Mouse (Mus musculus) hindbrain, postnatal 0 days (tissue): ENCODE measurements around the gene Glrp1. TPM values are rescaled to one million over a fixed set of nuclear protein-coding genes. Genes with fewer than 3 reads are reported as not detected.

Source experiments
- ATAC-seq: fragments of 200-750 bp; cut with Nextera tagmentation; 2 replicates; pipeline ENCODE4 v1.8.0; 2017; ENCODE audit warnings: mild to moderate bottlenecking, moderate TSS enrichment, moderate library complexity
- DNase-seq: peaks from one replicate; pipeline ENCODE4 v3.0.0-alpha.2; 2015; ENCODE audit warnings: low spot score
- H3K27ac ChIP-seq: fragments of 300-500 bp; sonication (generic); 2 replicates; pipeline ENCODE4 v1.5.1; 2014; ENCODE audit warnings: mild to moderate bottlenecking
- H3K27me3 ChIP-seq: fragments of 300-500 bp; sonication (generic); 2 replicates; pipeline ENCODE4 v1.6.1; 2014; ENCODE audit warnings: low read length, mixed read lengths; ENCODE audit not compliant: insufficient read depth
- H3K36me3 ChIP-seq: fragments of 300-500 bp; sonication (generic); 2 replicates; pipeline ENCODE4 v1.6.1; 2014; ENCODE audit warnings: low read length, mixed read lengths; ENCODE audit not compliant: insufficient read depth
- H3K4me1 ChIP-seq: fragments of 300-500 bp; sonication (generic); 2 replicates; pipeline ENCODE4 v1.6.1; 2014; ENCODE audit warnings: antibody characterized with exemption, low read length, mixed read lengths; ENCODE audit not compliant: insufficient read depth
- H3K4me2 ChIP-seq: fragments of 300-500 bp; sonication (generic); 2 replicates; pipeline ENCODE4 v1.6.1; 2014; ENCODE audit warnings: low read depth, mild to moderate bottlenecking, low read length, moderate library complexity, mixed read lengths
- H3K4me3 ChIP-seq: fragments of 300-500 bp; sonication (generic); 2 replicates; pipeline ENCODE4 v1.5.1; 2014; ENCODE audit warnings: low read length
- H3K9ac ChIP-seq: fragments of 300-500 bp; sonication (generic); replicated peaks from 2 replicates; pipeline ENCODE4 v1.6.1; 2014; ENCODE audit warnings: mild to moderate bottlenecking, low read length, moderate library complexity, mixed read lengths
- H3K9me3 ChIP-seq: fragments of 300-500 bp; sonication (generic); 2 replicates; pipeline ENCODE4 v1.6.1; 2016; ENCODE audit warnings: low read length, mixed read lengths
- CTCF ChIP-seq: IDR thresholded peaks from 2 replicates; pipeline ENCODE4 v1.5.1; 2016; ENCODE audit warnings: antibody characterized with exemption, control low read depth, low read depth
- WGBS: fragments of 180-500 bp; shearing (Covaris S2); extraction: QIAGEN DNeasy Blood & Tissue Kit; methylation state at CpG from one replicate; pipeline ENCODE4 v1.1.7; 2014; 5-methylcytosine and 5-hydroxymethylcytosine counted together
- polyA plus RNA-seq: library from polyadenylated mRNA; unstranded; fragments of >200 nt; fragmentation: Nextera tagmentation; extraction: Ambion mirVana; gene quantifications from 2 replicates; pipeline ENCODE4 v1.2.1, GENCODE M21; 2015
- total RNA-seq: library from RNA; depleted of rRNA; stranded (reverse); fragments of >200 nt; gene quantifications from 2 replicates; pipeline ENCODE4 v1.2.3, GENCODE M21; 2014

The Glrp1 gene
- total and polyA plus RNA-seq, 2 experiments from 2014 or later: not detected

- no peak overlapping the region for H3K4me2 ChIP-seq
- H3K4me1 ChIP-seq: no peaks in the 10 kb centered on the region
- no peak overlapping the region for H3K4me3 ChIP-seq
- TF ChIP-seq CTCF: no peak
- no peaks in the 10 kb centered on the region for H3K27me3 ChIP-seq
- no peaks in the 10 kb centered on the region for H3K9me3 ChIP-seq
- WGBS: 36% methylated on average over 8 of the region's 8 CpGs
- no peak overlapping the region for H3K27ac ChIP-seq
- H3K9ac ChIP-seq: no peak overlapping the region
- H3K36me3 ChIP-seq: no peaks in the 10 kb centered on the region
- ATAC-seq: no peak
- DNase-seq: no peak
Measured at GRCm38 (mm10) chr1:88475502-88475953, 34.3 kb downstream of the Glrp1 start.

- Histone ChIP-seq H3K27ac (no peak overlapping the region), H3K36me3 (no peaks in the 10 kb centered on the region), H3K9ac (no peak overlapping the region), H3K4me1 (no peaks in the 10 kb centered on the region), H3K9me3 (no peaks in the 10 kb centered on the region), H3K4me3 (no peak overlapping the region), H3K27me3 (no peaks in the 10 kb centered on the region), H3K4me2 (no peak overlapping the region)
- DNase-seq: no peak
- ATAC-seq: no peak
- WGBS: 61% methylated on average over 7 of the region's 7 CpGs
- no peak for TF ChIP-seq CTCF
Measured at GRCm38 (mm10) chr1:88474598-88474997, 35.3 kb downstream of the Glrp1 start.

- 70% methylated on average over 2 of the region's 2 CpGs for WGBS
- ATAC-seq (no peak), DNase-seq (no peak)
- Histone ChIP-seq H3K9me3 (no peaks in the 10 kb centered on the region), H3K4me2 (no peak overlapping the region), H3K4me1 (no peaks in the 10 kb centered on the region), H3K36me3 (no peaks in the 10 kb centered on the region), H3K9ac (no peak overlapping the region), H3K27ac (no peak overlapping the region), H3K27me3 (no peaks in the 10 kb centered on the region), H3K4me3 (no peak overlapping the region)
- TF ChIP-seq CTCF: peak; percentile 62
Measured at GRCm38 (mm10) chr1:88473899-88474298, 36.0 kb downstream of the Glrp1 start.

GRCm38 (mm10) chr1:88472258-88472657 is 37.6 kb downstream of the Glrp1 start:
- H3K27ac ChIP-seq: no peak overlapping the region

GRCm38 (mm10) chr1:88469746-88470145 is 40.1 kb downstream of the Glrp1 start:
- TF ChIP-seq CTCF: no peak
- ATAC-seq: no peak

More at GRCm38 (mm10) chr1:88472258-88472657, 37.6 kb downstream of the Glrp1 start:
- Histone ChIP-seq H3K9me3 (no peaks in the 10 kb centered on the region), H3K36me3 (no peaks in the 10 kb centered on the region), H3K4me3 (no peak overlapping the region), H3K4me2 (no peak overlapping the region), H3K4me1 (no peaks in the 10 kb centered on the region), H3K9ac (no peak overlapping the region), H3K27me3 (no peaks in the 10 kb centered on the region)
- TF ChIP-seq CTCF: no peak
- WGBS: 24% methylated on average over 6 of the region's 6 CpGs
- ATAC-seq: no peak
- DNase-seq: no peak

GRCm38 (mm10) chr1:88468335-88468734 is 41.5 kb downstream of the Glrp1 start:
- no peak for TF ChIP-seq CTCF
- no peak overlapping the region for H3K27ac ChIP-seq
- ATAC-seq (no peak), DNase-seq (no peak)
- no peaks in the 10 kb centered on the region for H3K27me3 ChIP-seq
- WGBS: 86% methylated on average over 2 of the region's 2 CpGs
- no peaks in the 10 kb centered on the region for H3K36me3 ChIP-seq
- H3K4me3 ChIP-seq: no peak overlapping the region
- no peak overlapping the region for H3K9ac ChIP-seq
- no peak overlapping the region for H3K4me2 ChIP-seq
- H3K4me1 ChIP-seq: no peaks in the 10 kb centered on the region
- H3K9me3 ChIP-seq: no peaks in the 10 kb centered on the region

More at GRCm38 (mm10) chr1:88469746-88470145, 40.1 kb downstream of the Glrp1 start:
- WGBS: 97% methylated on average over 4 of the region's 4 CpGs
- H3K27me3 ChIP-seq: no peaks in the 10 kb centered on the region
- no peak for DNase-seq
- H3K4me1 ChIP-seq: no peaks in the 10 kb centered on the region
- no peak overlapping the region for H3K4me3 ChIP-seq
- H3K36me3 ChIP-seq: no peaks in the 10 kb centered on the region
- H3K9me3 ChIP-seq: no peaks in the 10 kb centered on the region
- H3K9ac ChIP-seq: no peak overlapping the region
- no peak overlapping the region for H3K27ac ChIP-seq
- H3K4me2 ChIP-seq: no peak overlapping the region

GRCm38 (mm10) chr1:88467866-88468265 is 42.0 kb downstream of the Glrp1 start:
- no peak overlapping the region for H3K4me2 ChIP-seq
- DNase-seq (no peak), ATAC-seq (no peak)
- no peaks in the 10 kb centered on the region for H3K27me3 ChIP-seq
- H3K9ac ChIP-seq: no peak overlapping the region
- H3K9me3 ChIP-seq: no peaks in the 10 kb centered on the region
- H3K36me3 ChIP-seq: no peaks in the 10 kb centered on the region
- no peak for TF ChIP-seq CTCF
- H3K27ac ChIP-seq: no peak overlapping the region
- WGBS: 85% methylated on average over 5 of the region's 5 CpGs
- H3K4me3 ChIP-seq: no peak overlapping the region
- no peaks in the 10 kb centered on the region for H3K4me1 ChIP-seq
